Mouse (Mus musculus): ENCODE data around the gene Olfr1140.

The Olfr1140 gene

DNA sequence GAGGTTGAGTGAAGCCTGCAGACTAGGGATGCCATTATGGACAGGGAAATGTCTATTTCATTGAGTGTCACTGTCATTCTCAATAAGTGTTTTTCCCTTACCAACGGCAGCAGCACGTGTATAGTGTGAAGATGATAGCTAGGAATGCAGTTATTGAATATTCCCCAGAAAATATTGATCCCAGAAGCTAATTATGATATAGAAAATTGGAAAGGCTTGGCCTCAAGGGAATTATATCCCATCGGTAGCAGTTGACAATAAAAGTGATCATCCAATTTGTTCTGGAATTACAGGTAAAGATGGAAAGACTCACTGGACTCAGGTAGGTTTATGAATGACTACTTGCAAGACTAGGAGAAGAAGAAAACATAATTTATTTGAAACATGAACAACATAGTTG lies at the start of gene Olfr1140:
Gene Olfr1140, plus strand, starts transcription at position 301 of the 400 bp plus-strand sequence.
- no peak for DNase-seq (ENCODE audit: low spot score)

DNA sequence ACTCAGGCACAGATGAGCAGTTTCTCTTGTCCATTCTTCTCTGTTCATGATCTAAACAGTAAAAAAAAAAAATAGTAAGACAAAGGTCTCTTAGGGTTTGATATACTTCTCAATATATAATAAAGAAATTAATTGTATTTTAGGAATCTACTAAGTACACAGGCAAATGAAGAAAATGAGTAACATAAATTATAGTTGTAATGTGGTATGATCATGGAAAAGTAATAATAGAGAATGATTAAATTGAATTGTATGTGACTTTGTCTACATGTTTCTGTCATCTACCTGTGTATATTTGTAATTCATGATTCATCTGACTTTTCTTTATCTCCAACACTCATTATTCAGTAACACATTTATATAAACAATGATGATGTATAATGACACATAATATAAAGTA lies 49.7 kb upstream of the Olfr1140 start, which contains the start of gene Olfr1136:
Gene Olfr1136, minus strand, starts transcription at position 101 of the 400 bp plus-strand sequence.
- DNase-seq (ENCODE audit: low spot score): no peak

DNA sequence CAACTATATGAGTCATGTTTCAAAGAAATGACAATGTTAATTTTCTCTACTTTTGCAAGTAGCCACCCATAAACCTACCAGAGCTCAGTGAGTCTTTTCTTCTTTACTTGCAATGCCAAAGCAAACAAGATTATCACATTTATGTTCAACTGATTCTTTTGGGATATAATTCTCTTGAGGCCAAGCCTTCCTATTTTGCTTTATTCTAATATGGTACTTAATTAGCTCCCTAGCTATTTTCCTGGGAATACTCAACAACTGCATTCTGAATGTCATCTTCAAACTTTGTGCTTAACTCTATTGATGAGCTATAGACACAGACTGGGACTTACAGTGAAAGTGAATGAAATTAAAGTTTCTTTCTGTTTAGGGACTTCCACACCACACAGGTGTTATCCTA lies 30.5 kb upstream of the Olfr1140 start, which contains the start of gene Olfr1137:
Gene Olfr1137, minus strand, starts transcription at position 101 of the 400 bp plus-strand sequence.
- DNase-seq (ENCODE audit: low spot score): no peak

- DNase-seq (ENCODE audit: low spot score): no peak
Measured at GRCm38 (mm10) chr2:87739878-87740277, 3.7 kb upstream of the Olfr1140 start, which contains the start of gene Olfr1138. TSS of gene Olfr1138 (minus strand) at chr2:87739978.

GRCm38 (mm10) chr2:87753891-87754290 lies 10.3 kb downstream of the Olfr1140 start, which contains the start of gene Olfr1141:
TSS of gene Olfr1141 (minus strand) at chr2:87753991.
- no peak for DNase-seq (ENCODE audit: low spot score)

DNA sequence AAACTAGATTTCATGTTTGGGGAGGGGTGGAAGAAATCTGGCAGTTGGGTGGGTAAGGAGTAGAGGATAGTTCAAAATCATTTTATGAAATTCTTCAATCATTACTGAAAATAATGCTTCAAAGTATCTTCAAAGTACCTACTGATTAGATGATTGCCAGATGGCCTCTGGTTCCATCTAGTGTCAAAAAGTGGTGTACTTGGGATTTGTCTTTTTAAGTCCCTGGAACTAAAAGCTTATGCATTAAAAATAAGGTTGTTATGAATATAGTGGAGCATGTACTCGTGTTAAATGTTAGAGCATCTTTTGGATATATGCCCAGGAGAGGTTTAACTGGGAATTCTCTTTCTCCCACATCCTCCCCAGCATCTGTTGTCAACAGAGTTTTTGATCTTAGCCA lies 32.6 kb downstream of the Olfr1140 start:
- no peak for DNase-seq (ENCODE audit: low spot score)

GRCm38 (mm10) chr2:87779183-87779582 lies 35.6 kb downstream of the Olfr1140 start, which contains the start of gene Olfr152:
TSS of gene Olfr152 (plus strand) at chr2:87779483.
- no peak for DNase-seq (ENCODE audit: low spot score)

Data from ovary, postnatal 14 days (tissue).